Mouse (Mus musculus) layer of hippocampus, postnatal 14 days (tissue): ENCODE data around the gene Myl12a. TPM values are rescaled to one million over a fixed set of nuclear protein-coding genes. Genes with fewer than 3 reads are reported as not detected.

Experiments
- DNase-seq, 2 experiments: peaks; one replicate each; pipeline ENCODE4 v3.0.0; 2021 to 2022; ENCODE audit warnings: low spot score in 2 of 2, mixed read lengths in 1 of 2
- total RNA-seq, 2 experiments: library from RNA; stranded (reverse); gene quantifications; 2 replicates each; pipeline ENCODE4 v1.2.3; 2021

Myl12a gene
- total RNA-seq, 2 experiments from 2014 or later = 52.0 to 59.0 TPM

DNA sequence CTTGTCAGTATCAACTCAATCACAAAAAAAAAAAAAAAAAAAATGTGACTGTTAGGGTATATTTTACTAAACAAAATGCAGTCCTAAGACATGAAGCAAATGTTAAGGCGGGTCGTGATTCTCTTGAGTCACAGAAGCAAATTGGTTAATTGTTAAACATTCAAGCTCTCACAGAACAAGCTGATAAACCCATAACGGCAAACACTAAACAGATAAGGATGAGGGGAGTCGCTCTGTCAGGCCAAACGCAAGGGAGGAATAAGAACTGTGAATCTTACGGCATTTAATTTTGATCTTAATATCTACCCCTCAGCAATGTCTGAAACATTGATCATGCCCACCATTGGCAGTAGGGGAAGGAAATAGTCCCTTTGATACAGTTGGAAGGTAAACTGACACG is 53.5 kb downstream of the Myl12a start:
- no peak for DNase-seq

DNA sequence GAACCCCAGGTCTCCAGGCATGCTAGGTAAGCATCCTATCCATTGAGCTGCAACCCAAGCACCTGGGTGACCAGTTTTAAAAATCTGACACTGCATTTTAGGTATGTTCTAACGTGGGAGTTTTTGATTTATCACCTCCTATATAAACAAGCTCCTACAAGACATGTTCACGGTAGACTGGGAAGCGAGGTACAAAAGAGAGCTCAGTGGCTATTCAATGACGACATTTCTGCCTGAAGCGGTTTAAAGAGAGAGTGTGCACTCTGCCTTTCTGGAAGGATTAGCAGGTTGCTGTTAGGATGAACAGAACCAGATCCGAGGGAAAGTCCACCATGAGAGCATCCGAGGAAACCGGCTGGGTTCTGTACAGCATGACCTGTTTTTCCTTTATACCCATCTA is 54.0 kb downstream of the Myl12a start:
- DNase-seq = no peak

DNA sequence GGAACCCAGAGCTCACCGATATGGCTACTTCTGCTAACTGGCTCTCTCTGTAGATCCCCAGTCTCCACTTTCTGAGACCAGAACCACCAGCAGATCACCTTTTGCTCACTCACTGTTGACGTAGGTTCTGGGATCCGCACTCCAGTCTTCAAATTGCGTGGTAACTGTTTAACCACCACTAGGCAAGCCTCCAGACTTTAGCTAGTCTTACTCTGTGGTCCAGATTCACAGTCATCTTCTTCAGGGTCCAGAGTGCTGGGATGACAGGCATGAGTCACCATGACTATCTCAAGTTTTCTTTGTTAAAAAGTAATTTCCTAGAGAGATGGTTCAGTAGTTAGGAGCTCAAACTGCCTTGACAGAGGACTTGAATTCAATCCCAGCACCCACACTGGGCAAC is 58.9 kb downstream of the Myl12a start:
- no peak for DNase-seq

Other genes with a start within 250 kb of the Myl12a start
- 1 to 10 TPM; 2.3 to 3.1 TPM for gene Tgif1, start 149.3 kb downstream of the Myl12a start, total RNA-seq
- 1 to 10 TPM; 2.9 to 4.5 TPM for gene Myom1, start 245 bp downstream of the Myl12a start, total RNA-seq
- gene Lpin2, start 179.7 kb upstream of the Myl12a start, total RNA-seq = 10 to 100 TPM; 76.4 to 83.8 TPM